Mouse (Mus musculus) spleen, adult 2 months (tissue): ENCODE results near the gene Comp.

ENCODE experiments used
- CTCF ChIP-seq: fragments of 200-500 bp; IDR thresholded peaks from 2 replicates; pipeline ENCODE4 v1.5.1; 2011; ENCODE audit warnings: mild to moderate bottlenecking, inconsistent platforms; ENCODE audit not compliant: insufficient read depth, insufficient read length, insufficient replicate concordance; ENCODE audit errors: extremely low read depth
- POLR2A ChIP-seq: fragments of 200-500 bp; IDR thresholded peaks from 2 replicates; pipeline ENCODE4 v1.6.1; 2011; ENCODE audit warnings: low read depth, low read length, inconsistent platforms

DNA sequence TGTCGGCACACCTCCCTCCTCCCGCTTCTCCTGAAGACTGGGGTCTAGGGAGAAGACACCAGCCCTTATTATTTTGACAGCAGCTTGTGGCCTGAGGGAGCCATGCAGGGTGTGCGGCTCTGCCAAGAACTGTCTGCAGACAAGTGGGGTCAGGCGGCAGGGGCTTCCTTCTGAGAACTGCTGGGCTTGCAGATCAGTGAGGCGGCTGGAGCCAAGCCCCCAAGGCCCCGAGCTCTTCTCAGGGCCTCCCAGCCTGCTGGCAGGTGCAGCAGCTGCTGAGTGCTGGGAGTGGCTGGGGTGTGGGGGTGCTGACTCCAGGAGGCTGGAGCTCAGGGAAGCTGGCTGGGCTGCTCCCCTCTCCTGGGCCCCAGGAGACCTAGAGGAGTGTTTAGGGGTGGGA lies 34.9 kb downstream of the Comp start:
- TF ChIP-seq POLR2A (no peak), CTCF (no peak)
